Mouse (Mus musculus) midbrain, embryonic 16.5 days (tissue): ENCODE results near the gene Galnt17. TPM values are rescaled to one million over a fixed set of nuclear protein-coding genes. Genes with fewer than 3 reads are reported as not detected.

Source experiments
- ATAC-seq: fragments of 200-750 bp; cut with Nextera tagmentation; 2 replicates; pipeline ENCODE4 v1.8.0; 2017; ENCODE audit warnings: moderate TSS enrichment
- H3K27ac ChIP-seq: fragments of 300-500 bp; sonication (generic); 2 replicates; pipeline ENCODE4 v1.5.1; 2014; ENCODE audit warnings: mild to moderate bottlenecking, low read length, mixed read lengths
- H3K27me3 ChIP-seq: fragments of 300-500 bp; sonication (generic); 2 replicates; pipeline ENCODE4 v1.6.1; 2014; ENCODE audit warnings: low read depth, low read length, mixed read lengths; ENCODE audit not compliant: control insufficient read depth, insufficient read depth
- H3K36me3 ChIP-seq: fragments of 300-500 bp; sonication (generic); 2 replicates; pipeline ENCODE4 v1.6.1; 2014; ENCODE audit warnings: mild to moderate bottlenecking, low read length, moderate library complexity, mixed read lengths; ENCODE audit not compliant: control insufficient read depth, insufficient read depth
- H3K4me1 ChIP-seq: fragments of 300-500 bp; sonication (generic); 2 replicates; pipeline ENCODE4 v1.6.1; 2014; ENCODE audit warnings: mild to moderate bottlenecking, low read length, mixed read lengths; ENCODE audit not compliant: control insufficient read depth, insufficient read depth
- H3K4me2 ChIP-seq: fragments of 300-500 bp; sonication (generic); 2 replicates; pipeline ENCODE4 v1.6.1; 2014; ENCODE audit warnings: mild to moderate bottlenecking, low read length, mixed read lengths
- H3K4me3 ChIP-seq: fragments of 300-500 bp; sonication (generic); 2 replicates; pipeline ENCODE4 v1.5.1; 2014; ENCODE audit warnings: low read depth, mild to moderate bottlenecking, low read length, moderate library complexity, mixed read lengths
- H3K9ac ChIP-seq: fragments of 300-500 bp; sonication (generic); 2 replicates; pipeline ENCODE4 v1.6.1; 2014; ENCODE audit warnings: low read depth, low read length, mixed read lengths
- H3K9me3 ChIP-seq: fragments of 300-500 bp; sonication (generic); replicated peaks from 2 replicates; pipeline ENCODE4 v1.6.1; 2014; ENCODE audit warnings: mild to moderate bottlenecking, low read length, mixed read lengths; ENCODE audit not compliant: control insufficient read depth, poor library complexity, severe bottlenecking
- WGBS: fragments of 180-500 bp; shearing (Covaris S2); extraction: QIAGEN DNeasy Blood & Tissue Kit; methylation state at CpG from one replicate; pipeline ENCODE4 v1.1.7; 2014; 5-methylcytosine and 5-hydroxymethylcytosine counted together
- polyA plus RNA-seq: library from polyadenylated mRNA; unstranded; fragments of >200 nt; fragmentation: Nextera tagmentation; extraction: Ambion mirVana; gene quantifications from 2 replicates; pipeline ENCODE4 v1.2.1, GENCODE M21; 2015

Gene Galnt17
- polyA plus RNA-seq, 1 experiment from 2014 or later = 5.8 TPM

- H3K4me3 ChIP-seq = no peak overlapping the region
- no peaks in the 10 kb centered on the region for H3K36me3 ChIP-seq
- H3K4me2 ChIP-seq = no peak overlapping the region
- H3K4me1 ChIP-seq = no peaks in the 10 kb centered on the region
- no peak for ATAC-seq
- H3K9me3 ChIP-seq = no peaks in the 10 kb centered on the region
- no peak overlapping the region for H3K27ac ChIP-seq
- WGBS = 1% methylated on average over 10 of the region's 10 CpGs
- no peak overlapping the region for H3K9ac ChIP-seq
- H3K27me3 ChIP-seq = no peaks in the 10 kb centered on the region
Measured at GRCm38 (mm10) chr5:130853371-130853770, 454.9 kb downstream of the Galnt17 start.

- WGBS = 12% methylated on average over 11 of the region's 11 CpGs
- no peak overlapping the region for H3K9ac ChIP-seq
- ATAC-seq = no peak
Measured at GRCm38 (mm10) chr5:130852182-130852581, 456.1 kb downstream of the Galnt17 start.

DNA sequence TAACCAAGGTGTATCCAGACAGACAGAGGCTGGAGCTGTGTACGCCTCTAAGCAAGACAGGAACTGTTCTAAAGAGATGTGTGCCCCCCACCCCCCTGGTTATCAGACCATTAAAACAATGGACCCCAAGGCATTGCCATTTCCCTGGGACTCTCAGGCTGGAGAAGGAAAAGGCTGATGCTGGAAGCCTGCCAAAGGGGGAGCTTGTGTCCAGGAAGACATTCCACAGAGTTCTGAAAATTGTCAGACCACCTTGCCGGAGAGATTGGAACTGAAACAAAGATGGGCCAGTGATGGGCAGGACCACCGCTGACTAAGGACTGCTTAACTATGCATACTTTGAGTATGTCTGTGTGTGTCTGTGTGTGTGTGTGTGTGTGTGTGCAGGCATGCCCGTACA, 458.7 kb downstream of the Galnt17 start:
- WGBS = 67% methylated on average over 4 of the region's 4 CpGs
- Histone ChIP-seq H3K4me3 (no peak overlapping the region), H3K36me3 (no peaks in the 10 kb centered on the region), H3K27ac (no peak overlapping the region), H3K4me1 (no peaks in the 10 kb centered on the region), H3K27me3 (no peaks in the 10 kb centered on the region), H3K4me2 (no peak overlapping the region), H3K9me3 (no peaks in the 10 kb centered on the region), H3K9ac (no peak overlapping the region)
- ATAC-seq = no peak

More at GRCm38 (mm10) chr5:130852182-130852581, 456.1 kb downstream of the Galnt17 start:
- H3K4me3 ChIP-seq = no peak overlapping the region
- no peaks in the 10 kb centered on the region for H3K27me3 ChIP-seq
- H3K4me1 ChIP-seq = no peaks in the 10 kb centered on the region
- no peak overlapping the region; the same call in 1 of the 2 replicates for H3K4me2 ChIP-seq
- H3K9me3 ChIP-seq = no peaks in the 10 kb centered on the region
- no peaks in the 10 kb centered on the region for H3K36me3 ChIP-seq
- H3K27ac ChIP-seq = no peak overlapping the region

GRCm38 (mm10) chr5:130848562-130848961, 459.7 kb downstream of the Galnt17 start:
- H3K4me3 ChIP-seq = no peak overlapping the region
- H3K9me3 ChIP-seq = no peaks in the 10 kb centered on the region
- no peak for ATAC-seq
- no peak overlapping the region for H3K9ac ChIP-seq
- no peak overlapping the region for H3K27ac ChIP-seq
- H3K27me3 ChIP-seq = no peaks in the 10 kb centered on the region
- H3K36me3 ChIP-seq = no peaks in the 10 kb centered on the region
- H3K4me2 ChIP-seq = no peak overlapping the region
- H3K4me1 ChIP-seq = no peaks in the 10 kb centered on the region
- WGBS = 91% methylated on average over 6 of the region's 6 CpGs

DNA sequence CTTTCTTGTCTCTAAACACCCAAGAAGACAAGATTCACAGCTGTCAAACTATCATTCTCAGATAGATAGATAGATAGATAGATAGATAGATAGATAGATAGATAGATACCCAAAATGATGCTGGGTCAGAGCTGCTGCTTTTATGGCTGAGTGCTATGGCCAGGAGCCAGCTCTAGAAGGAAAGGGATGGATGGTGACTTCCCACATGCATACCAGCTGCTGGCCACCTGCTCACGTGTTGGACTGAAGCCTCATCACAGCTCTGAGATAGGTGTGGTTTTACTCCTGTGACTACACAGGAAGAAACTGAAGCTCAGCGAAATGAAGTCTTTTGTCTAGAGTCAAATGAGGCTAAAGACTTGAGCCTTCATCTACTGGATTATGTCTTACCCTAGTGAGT, 482.5 kb downstream of the Galnt17 start:
- H3K4me2 ChIP-seq = no peak overlapping the region
- no peak overlapping the region for H3K4me3 ChIP-seq
- H3K36me3 ChIP-seq = no peaks in the 10 kb centered on the region
- WGBS = 93% methylated on average over 2 of the region's 2 CpGs
- no peak for ATAC-seq
- H3K27me3 ChIP-seq = no peaks in the 10 kb centered on the region
- H3K4me1 ChIP-seq = no peaks in the 10 kb centered on the region
- no peak overlapping the region for H3K27ac ChIP-seq
- no peaks in the 10 kb centered on the region for H3K9me3 ChIP-seq
- no peak overlapping the region for H3K9ac ChIP-seq
